Mouse (Mus musculus) G1E (cell line): Measurements from ENCODE around the gene Qsox1. TPM values are rescaled to one million over a fixed set of nuclear protein-coding genes. Genes with fewer than 3 reads are reported as not detected.

ENCODE experiments used
- ATAC-seq: 2 replicates; pipeline ENCODE4 v1.8.0; 2016; ENCODE audit warnings: mild to moderate bottlenecking; ENCODE audit not compliant: insufficient number of reproducible peaks, poor library complexity, low FRiP score, severe bottlenecking; ENCODE audit errors: extremely low read depth
- DNase-seq: peaks from one replicate; pipeline ENCODE4 v3.0.0; 2012; ENCODE audit warnings: low spot score
- H3K27me3 ChIP-seq: 2 replicates; pipeline ENCODE4 v1.6.1; 2012; ENCODE audit warnings: mild to moderate bottlenecking, low read length, inconsistent platforms; ENCODE audit not compliant: insufficient read depth
- H3K36me3 ChIP-seq: replicated peaks from 2 replicates; pipeline ENCODE3; 2012; ENCODE audit warnings: mild to moderate bottlenecking, inconsistent platforms
- H3K4me1 ChIP-seq: 2 replicates; pipeline ENCODE4 v1.6.1; 2012; ENCODE audit warnings: low read depth, low read length, inconsistent platforms, mixed read lengths; ENCODE audit not compliant: insufficient read depth
- H3K4me3 ChIP-seq: 2 replicates; pipeline ENCODE4 v1.5.1; 2012; ENCODE audit warnings: low read depth, mild to moderate bottlenecking, inconsistent platforms, low read length, moderate library complexity, mixed read lengths
- H3K9me3 ChIP-seq: replicated peaks from 2 replicates; pipeline ENCODE4 v1.6.1; 2012; ENCODE audit warnings: inconsistent platforms
- CTCF ChIP-seq: IDR thresholded peaks from 2 replicates; pipeline ENCODE4 v1.5.1; 2012; ENCODE audit warnings: low read depth, low read length, inconsistent platforms, mixed read lengths
- GATA1 ChIP-seq: IDR thresholded peaks from 2 replicates; pipeline ENCODE4 v1.6.1; 2012; ENCODE audit warnings: borderline replicate concordance, low read length, inconsistent platforms, mixed read lengths
- GATA2 ChIP-seq: IDR thresholded peaks from 2 replicates; pipeline ENCODE4 v1.6.1; 2012; ENCODE audit warnings: low read depth, low read length, inconsistent platforms, borderline replicate concordance
- POLR2AphosphoS5 ChIP-seq: IDR thresholded peaks from 2 replicates; pipeline ENCODE4 v1.6.1; 2012; ENCODE audit warnings: low read depth, low read length, inconsistent platforms; ENCODE audit not compliant: insufficient replicate concordance
- TAL1 ChIP-seq: conservative IDR thresholded peaks from 2 replicates; pipeline ENCODE4 v1.6.1; 2012; ENCODE audit warnings: low read depth, low read length, inconsistent platforms, mixed read lengths
- polyA plus RNA-seq: library from polyadenylated mRNA; stranded (reverse); fragments of >175 nt; gene quantifications from 2 replicates; pipeline ENCODE4 v1.2.3, GENCODE M21; 2012
- total RNA-seq, 2 experiments: library from RNA; stranded (forward) in 1 of 2; stranded (reverse) in 1 of 2; fragments of 200-1000 nt in 1 of 2; fragments of >200 nt in 1 of 2; fragmentation: Nextera tagmentation in 1 of 2; gene quantifications; 2 replicates each; pipeline ENCODE4 v1.2.3; 2014 to 2017

Gene Qsox1
- total and polyA plus RNA-seq, 3 experiments = 1.8 to 4.6 (median 2.0) TPM

DNA sequence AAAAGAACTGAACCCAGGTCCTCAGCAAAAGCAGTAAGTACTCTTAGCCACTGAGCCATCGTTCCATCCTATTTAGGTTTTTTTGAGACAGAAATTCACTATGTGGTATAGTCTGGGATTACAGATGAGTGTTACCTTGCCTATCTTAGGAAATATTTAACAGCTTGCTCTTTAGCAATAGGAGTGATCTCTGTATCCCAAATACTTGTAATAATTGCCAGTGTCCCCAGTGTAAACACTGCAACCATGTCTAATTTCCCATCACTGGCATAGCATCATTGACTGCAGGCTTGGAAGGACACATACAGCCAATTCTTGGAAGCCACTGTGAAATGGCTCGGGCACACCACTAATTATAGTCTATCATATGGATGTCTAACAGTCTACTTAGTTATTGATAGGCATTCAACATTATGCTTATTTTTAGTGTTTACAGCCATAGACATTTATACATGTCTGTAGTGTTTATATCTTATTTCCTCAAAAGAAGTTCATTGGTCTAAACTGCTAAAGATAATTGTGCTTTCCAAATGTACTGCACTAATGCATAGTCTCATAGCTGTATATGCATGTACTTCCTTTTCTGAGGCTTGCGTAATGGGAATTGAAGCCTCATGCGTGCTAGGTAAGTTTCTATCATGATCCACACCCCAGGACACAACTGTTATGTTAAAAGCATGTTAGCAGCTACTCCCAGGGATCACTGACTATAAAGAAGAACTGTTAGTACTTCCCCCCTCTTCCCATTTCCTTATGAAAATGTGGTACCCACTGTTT, 13.4 kb upstream of the Qsox1 start:
- Histone ChIP-seq H3K4me1 (no peaks in the 10 kb centered on the region), H3K27me3 (peaks cover 19% of the 10 kb centered on the region), H3K4me3 (no peak overlapping the region), H3K9me3 (no peaks in the 10 kb centered on the region), H3K36me3 (no peaks in the 10 kb centered on the region)
- DNase-seq (no peak), ATAC-seq (no peak)
- TF ChIP-seq GATA1 = no peak
- TF ChIP-seq POLR2AphosphoS5 = no peak
- TF ChIP-seq CTCF = no peak
- TF ChIP-seq GATA2 = no peak
- TF ChIP-seq TAL1 = no peak

DNA sequence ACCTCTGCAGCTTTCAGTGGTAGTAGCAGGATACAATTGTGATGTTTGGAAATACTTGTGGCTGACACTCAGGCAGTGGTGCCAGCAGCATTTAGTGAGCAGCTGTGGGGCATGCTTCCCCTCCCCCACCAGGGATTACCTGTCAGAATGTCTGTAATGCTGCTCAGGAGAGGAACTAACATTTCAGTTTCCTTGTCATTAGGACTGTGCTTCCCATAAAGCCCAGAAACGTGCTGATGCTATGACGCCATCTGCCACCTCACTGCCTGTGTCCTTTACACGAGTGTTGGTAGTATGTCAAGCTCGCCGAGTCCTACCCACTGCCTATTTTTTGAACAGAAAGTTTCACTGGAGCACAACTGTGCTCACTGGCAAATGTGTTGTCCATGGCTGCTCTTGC, 8.0 kb upstream of the Qsox1 start:
- H3K27me3 ChIP-seq = peaks cover 3% of the 10 kb centered on the region; the same call in 1 of the 2 replicates
- no peak for ATAC-seq
- TF ChIP-seq POLR2AphosphoS5 (no peak), GATA1 (no peak), GATA2 (no peak), CTCF (no peak), TAL1 (no peak)
- no peaks in the 10 kb centered on the region for H3K9me3 ChIP-seq
- no peaks in the 10 kb centered on the region for H3K36me3 ChIP-seq
- no peak for DNase-seq
- H3K4me3 ChIP-seq = no peak overlapping the region
- H3K4me1 ChIP-seq = no peaks in the 10 kb centered on the region

DNA sequence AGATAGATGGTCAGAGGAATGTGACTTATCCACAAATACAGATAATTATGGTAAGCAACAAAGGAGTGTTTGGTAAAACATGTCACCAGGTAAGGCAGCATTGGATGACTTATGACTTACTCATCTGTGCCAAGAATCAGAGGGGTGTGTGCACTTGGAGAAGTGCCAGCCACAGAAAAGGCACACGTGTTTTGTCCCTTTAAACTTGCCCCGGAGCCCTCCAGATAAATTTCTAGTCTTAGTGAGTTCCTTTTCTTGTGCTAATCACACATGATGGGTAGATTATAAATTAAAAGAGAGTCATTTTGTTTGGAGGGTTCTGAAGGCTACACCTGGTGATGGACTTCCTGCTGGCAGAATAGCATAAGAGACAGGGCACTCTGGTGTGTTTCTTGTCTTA, 3.5 kb upstream of the Qsox1 start:
- Histone ChIP-seq H3K4me3 (no peak overlapping the region), H3K4me1 (peaks cover 11% of the 10 kb centered on the region), H3K27me3 (peaks cover 17% of the 10 kb centered on the region), H3K36me3 (no peaks in the 10 kb centered on the region), H3K9me3 (no peaks in the 10 kb centered on the region)
- DNase-seq = no peak
- no peak for TF ChIP-seq TAL1
- TF ChIP-seq GATA2 = no peak
- TF ChIP-seq POLR2AphosphoS5 = no peak
- no peak for TF ChIP-seq GATA1
- no peak for ATAC-seq

DNA sequence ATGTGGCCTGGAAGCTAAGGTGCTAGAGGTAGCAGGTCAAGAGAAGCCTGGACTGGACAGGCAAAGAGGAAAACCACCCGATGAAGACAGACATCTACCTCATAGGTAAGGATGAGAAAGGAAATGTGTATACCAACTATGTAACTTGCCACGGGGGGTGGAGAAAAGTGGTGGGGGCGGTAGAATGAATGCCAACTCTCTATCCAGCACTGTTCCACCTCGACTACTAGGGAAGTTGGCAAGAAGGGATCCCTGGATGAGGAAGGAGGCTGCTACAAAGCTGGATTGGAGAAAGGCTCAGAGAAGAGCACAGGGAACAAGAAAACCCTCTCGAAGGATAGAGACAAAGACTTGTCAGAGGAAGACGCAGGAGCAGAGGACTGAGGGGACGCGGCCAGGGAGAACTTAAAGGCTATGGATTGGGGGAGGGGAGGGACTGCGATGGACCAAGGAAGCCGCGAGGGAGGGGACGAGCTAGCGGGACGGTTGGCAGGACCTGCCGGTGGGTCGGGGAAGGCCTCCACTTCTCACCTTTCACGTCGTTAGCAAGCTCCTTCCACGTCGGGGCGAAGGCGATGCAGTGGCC, 601 bp downstream of the Qsox1 start:
- H3K4me3 ChIP-seq = peak overlapping the region; percentile 69
- peaks cover 20% of the 10 kb centered on the region for H3K27me3 ChIP-seq
- ATAC-seq = no peak
- peaks cover 11% of the 10 kb centered on the region for H3K4me1 ChIP-seq
- no peak for DNase-seq
- TF ChIP-seq TAL1 = no peak
- no peak for TF ChIP-seq GATA2
- TF ChIP-seq POLR2AphosphoS5 = no peak
- TF ChIP-seq CTCF = no peak
- TF ChIP-seq GATA1 = no peak
- no peaks in the 10 kb centered on the region for H3K9me3 ChIP-seq
- no peaks in the 10 kb centered on the region for H3K36me3 ChIP-seq

DNA sequence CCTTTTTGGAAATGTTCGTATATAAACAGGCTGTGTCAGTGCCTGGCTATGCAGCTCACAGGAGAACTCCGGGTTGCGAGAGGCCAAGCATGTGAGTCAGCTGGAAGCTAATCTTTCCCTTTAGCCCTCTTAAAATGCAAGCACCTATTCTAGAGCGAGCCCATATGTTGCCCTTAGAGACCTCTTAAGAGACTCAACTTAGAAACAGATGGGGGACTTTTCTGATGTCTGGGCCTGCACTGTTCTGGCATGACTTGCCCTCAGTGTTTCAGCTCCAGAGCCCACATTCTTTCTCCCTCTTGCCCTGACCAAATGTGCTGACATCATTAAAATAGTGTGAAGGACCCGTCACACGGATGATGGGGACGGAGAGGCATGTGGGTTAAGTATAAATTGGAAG, 2.1 kb downstream of the Qsox1 start:
- TF ChIP-seq GATA1 = no peak
- no peak for TF ChIP-seq POLR2AphosphoS5
- no peak for TF ChIP-seq CTCF
- TF ChIP-seq GATA2 = no peak
- TF ChIP-seq TAL1 = no peak
- Histone ChIP-seq H3K36me3 (no peaks in the 10 kb centered on the region), H3K9me3 (no peaks in the 10 kb centered on the region), H3K27me3 (peaks cover 23% of the 10 kb centered on the region), H3K4me3 (no peak overlapping the region), H3K4me1 (peaks cover 11% of the 10 kb centered on the region)
- ATAC-seq (no peak), DNase-seq (no peak)

DNA sequence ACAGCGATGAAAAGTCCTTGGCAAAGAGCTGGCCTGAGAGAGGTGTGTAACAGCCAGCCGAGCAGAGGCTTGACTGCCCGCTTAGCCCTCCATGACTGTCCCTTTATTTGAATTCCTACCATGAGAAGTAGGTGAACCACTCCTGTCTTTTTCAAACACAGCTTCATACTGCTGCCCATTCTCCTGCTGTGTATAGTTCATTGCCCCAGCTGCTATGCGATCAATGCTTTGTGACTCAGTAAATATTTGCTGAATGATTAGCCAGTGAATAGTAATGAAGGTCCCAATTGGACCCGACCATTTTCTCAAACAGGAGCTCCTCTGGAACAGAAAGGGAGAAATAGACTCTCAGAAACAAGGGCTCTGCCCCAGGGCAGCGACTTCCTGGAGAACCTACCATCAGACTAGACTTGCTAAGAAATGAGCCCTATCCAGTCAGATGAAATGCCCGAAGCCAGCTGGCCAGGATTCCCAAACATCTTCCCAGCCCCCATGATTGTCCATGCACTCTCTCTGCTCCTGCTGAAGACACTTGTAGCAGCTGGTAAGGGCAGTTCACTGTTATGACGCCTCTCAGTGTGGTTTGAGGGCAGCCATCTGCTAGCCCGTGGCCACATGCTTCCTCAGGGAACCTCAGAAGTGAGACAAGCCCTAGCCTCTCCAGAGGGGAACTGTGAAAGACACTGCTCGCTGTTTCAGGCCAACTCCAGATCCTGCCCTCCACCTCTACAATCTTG, 2.8 kb downstream of the Qsox1 start:
- no peak for ATAC-seq

More for the DNA sequence above, 2.8 kb downstream of the Qsox1 start:
- H3K27me3 ChIP-seq = peaks cover 23% of the 10 kb centered on the region
- DNase-seq = no peak
- H3K9me3 ChIP-seq = no peaks in the 10 kb centered on the region
- H3K4me1 ChIP-seq = peaks cover 11% of the 10 kb centered on the region
- no peaks in the 10 kb centered on the region for H3K36me3 ChIP-seq
- TF ChIP-seq POLR2AphosphoS5 (no peak), GATA1 (no peak), GATA2 (no peak), CTCF (no peak), TAL1 (no peak)
- no peak overlapping the region for H3K4me3 ChIP-seq
